Mouse (Mus musculus): ENCODE data around the gene Inpp5k.

The Inpp5k gene

GRCm38 (mm10) chr11:75654471-75655390, 23.9 kb downstream of the Inpp5k start:
- DNase-seq (ENCODE audit: low spot score), result no peak

GRCm38 (mm10) chr11:75655621-75656545, 25.1 kb downstream of the Inpp5k start:
- DNase-seq (ENCODE audit: low spot score), result peak; percentile 52

- no peak for DNase-seq (ENCODE audit: low spot score)
Measured at GRCm38 (mm10) chr11:75656621-75657590, 26.1 kb downstream of the Inpp5k start.

GRCm38 (mm10) chr11:75657841-75658240, 27.1 kb downstream of the Inpp5k start:
- DNase-seq (ENCODE audit: low spot score), result no peak

- no peak for DNase-seq (ENCODE audit: low spot score)
Measured at GRCm38 (mm10) chr11:75658311-75658710, 27.5 kb downstream of the Inpp5k start.

- DNase-seq (ENCODE audit: low spot score), result no peak
Measured at GRCm38 (mm10) chr11:75658996-75659750, 28.4 kb downstream of the Inpp5k start.

GRCm38 (mm10) chr11:75660081-75660590, 29.3 kb downstream of the Inpp5k start:
- no peak for DNase-seq (ENCODE audit: low spot score)

GRCm38 (mm10) chr11:75660941-75661800, 30.4 kb downstream of the Inpp5k start:
- no peak for DNase-seq (ENCODE audit: low spot score)

- no peak for DNase-seq (ENCODE audit: low spot score)
Measured at GRCm38 (mm10) chr11:75662131-75662530, 31.3 kb downstream of the Inpp5k start.

GRCm38 (mm10) chr11:75666296-75666695, 35.5 kb downstream of the Inpp5k start:
- no peak for DNase-seq (ENCODE audit: low spot score)

GRCm38 (mm10) chr11:75668621-75669020, 37.8 kb downstream of the Inpp5k start:
- no peak for DNase-seq (ENCODE audit: low spot score)

GRCm38 (mm10) chr11:75669176-75669852, 38.5 kb downstream of the Inpp5k start:
- no peak for DNase-seq (ENCODE audit: low spot score)

GRCm38 (mm10) chr11:75669853-75670200, 39.0 kb downstream of the Inpp5k start:
- no peak for DNase-seq (ENCODE audit: low spot score)

- no peak for DNase-seq (ENCODE audit: low spot score)
Measured at GRCm38 (mm10) chr11:75671426-75672180, 40.8 kb downstream of the Inpp5k start.

GRCm38 (mm10) chr11:75673411-75673810, 42.6 kb downstream of the Inpp5k start:
- no peak for DNase-seq (ENCODE audit: low spot score)

- DNase-seq (ENCODE audit: low spot score), result no peak
Measured at GRCm38 (mm10) chr11:75674875-75675274, 44.1 kb downstream of the Inpp5k start.

- no peak for DNase-seq (ENCODE audit: low spot score)
Measured at GRCm38 (mm10) chr11:75677881-75678746, 47.3 kb downstream of the Inpp5k start.
